Mouse (Mus musculus): ENCODE measurements around the gene Pam16. TPM values are rescaled to one million over a fixed set of nuclear protein-coding genes. Genes with fewer than 3 reads are reported as not detected.
A peak's percentile ranks its signal among the peaks of the same experiment; 100 is the strongest.

The Pam16 gene
- polyA plus RNA-seq, 1 experiment from 2014 or later, result 83.1 TPM

GRCm38 (mm10) chr16:4629950-4630349 is 5.2 kb upstream of the Pam16 start:
- Histone ChIP-seq H3K4me3 (no peak overlapping the region), H3K27me3 (no peaks in the 10 kb centered on the region), H3K36me3 (peaks cover 21% of the 10 kb centered on the region), H3K9ac (no peak overlapping the region), H3K9me3 (no peaks in the 10 kb centered on the region), H3K4me1 (peaks cover 12% of the 10 kb centered on the region), H3K4me2 (no peak overlapping the region), H3K27ac (no peak overlapping the region)
- no peak for ATAC-seq (ENCODE audit: insufficient number of reproducible peaks, low FRiP score, low TSS enrichment, low read depth)
- WGBS, result 22% methylated on average over 6 of the region's 6 CpGs

- H3K4me3 ChIP-seq, result no peak overlapping the region
- no peak overlapping the region for H3K4me2 ChIP-seq
- peaks cover 16% of the 10 kb centered on the region for H3K4me1 ChIP-seq
- peaks cover 18% of the 10 kb centered on the region for H3K36me3 ChIP-seq
- H3K27me3 ChIP-seq, result no peaks in the 10 kb centered on the region
- 84% methylated on average over 9 of the region's 9 CpGs for WGBS
- H3K9ac ChIP-seq, result no peak overlapping the region
- no peak overlapping the region for H3K27ac ChIP-seq
- ATAC-seq (ENCODE audit: insufficient number of reproducible peaks, low FRiP score, low TSS enrichment, low read depth), result no peak
- no peaks in the 10 kb centered on the region for H3K9me3 ChIP-seq
Measured at GRCm38 (mm10) chr16:4628898-4629419, 4.2 kb upstream of the Pam16 start.

GRCm38 (mm10) chr16:4627105-4627504 is 2.3 kb upstream of the Pam16 start:
- no peak overlapping the region for H3K4me3 ChIP-seq
- no peaks in the 10 kb centered on the region for H3K9me3 ChIP-seq
- WGBS, result 80% methylated on average over 6 of the region's 6 CpGs
- peaks cover 22% of the 10 kb centered on the region for H3K4me1 ChIP-seq
- H3K27me3 ChIP-seq, result no peaks in the 10 kb centered on the region
- no peak overlapping the region for H3K9ac ChIP-seq
- no peak for ATAC-seq (ENCODE audit: insufficient number of reproducible peaks, low FRiP score, low TSS enrichment, low read depth)
- no peak overlapping the region for H3K27ac ChIP-seq
- H3K4me2 ChIP-seq, result no peak overlapping the region
- peaks cover 11% of the 10 kb centered on the region for H3K36me3 ChIP-seq

GRCm38 (mm10) chr16:4624074-4624473 is 714 bp downstream of the Pam16 start:
- H3K36me3 ChIP-seq, result peaks cover 8% of the 10 kb centered on the region
- H3K27me3 ChIP-seq, result no peaks in the 10 kb centered on the region
- H3K4me3 ChIP-seq, result peak overlapping the region; percentile 63
- H3K9me3 ChIP-seq, result no peaks in the 10 kb centered on the region
- 16% methylated on average over 9 of the region's 9 CpGs for WGBS
- H3K27ac ChIP-seq, result peak overlapping the region; percentile 87
- peak overlapping the region; percentile 65 for H3K9ac ChIP-seq
- peak overlapping the region; percentile 58 for H3K4me2 ChIP-seq
- ATAC-seq (ENCODE audit: insufficient number of reproducible peaks, low FRiP score, low TSS enrichment, low read depth), result no peak
- H3K4me1 ChIP-seq, result peaks cover 28% of the 10 kb centered on the region

GRCm38 (mm10) chr16:4616829-4617228 is 8.0 kb downstream of the Pam16 start:
- Histone ChIP-seq H3K4me2 (no peak overlapping the region), H3K4me1 (peaks cover 7% of the 10 kb centered on the region; the same call in 1 of the 2 replicates), H3K27ac (no peak overlapping the region; the same call in 1 of the 2 replicates), H3K4me3 (no peak overlapping the region), H3K9me3 (no peaks in the 10 kb centered on the region), H3K27me3 (no peaks in the 10 kb centered on the region), H3K36me3 (peaks cover 62% of the 10 kb centered on the region), H3K9ac (no peak overlapping the region)
- 76% methylated on average over 4 of the region's 4 CpGs for WGBS
- ATAC-seq (ENCODE audit: insufficient number of reproducible peaks, low FRiP score, low TSS enrichment, low read depth), result no peak

GRCm38 (mm10) chr16:4615297-4615696 is 9.5 kb downstream of the Pam16 start:
- no peaks in the 10 kb centered on the region for H3K9me3 ChIP-seq
- H3K27ac ChIP-seq, result no peak overlapping the region
- no peak for ATAC-seq (ENCODE audit: insufficient number of reproducible peaks, low FRiP score, low TSS enrichment, low read depth)
- H3K4me2 ChIP-seq, result no peak overlapping the region
- H3K27me3 ChIP-seq, result no peaks in the 10 kb centered on the region
- 70% methylated on average over 1 of the region's 1 CpGs for WGBS
- H3K9ac ChIP-seq, result no peak overlapping the region
- H3K4me3 ChIP-seq, result no peak overlapping the region
- peaks cover 6% of the 10 kb centered on the region; the same call in 1 of the 2 replicates for H3K4me1 ChIP-seq
- H3K36me3 ChIP-seq, result peaks cover 76% of the 10 kb centered on the region

- Histone ChIP-seq H3K9me3 (no peaks in the 10 kb centered on the region), H3K9ac (no peak overlapping the region), H3K4me3 (no peak overlapping the region), H3K4me1 (no peaks in the 10 kb centered on the region), H3K4me2 (no peak overlapping the region), H3K27ac (no peak overlapping the region; the same call in 1 of the 2 replicates), H3K36me3 (peaks cover 83% of the 10 kb centered on the region), H3K27me3 (no peaks in the 10 kb centered on the region)
- ATAC-seq (ENCODE audit: insufficient number of reproducible peaks, low FRiP score, low TSS enrichment, low read depth), result no peak
- 88% methylated on average over 3 of the region's 3 CpGs for WGBS
Measured at GRCm38 (mm10) chr16:4614639-4615038, 10.1 kb downstream of the Pam16 start.

GRCm38 (mm10) chr16:4613736-4614135 is 11.1 kb downstream of the Pam16 start:
- Histone ChIP-seq H3K4me3 (no peak overlapping the region), H3K27me3 (no peaks in the 10 kb centered on the region), H3K9ac (no peak overlapping the region), H3K27ac (no peak overlapping the region), H3K36me3 (peaks cover 86% of the 10 kb centered on the region), H3K9me3 (no peaks in the 10 kb centered on the region), H3K4me2 (no peak overlapping the region), H3K4me1 (peaks cover 1% of the 10 kb centered on the region)
- no peak for ATAC-seq (ENCODE audit: insufficient number of reproducible peaks, low FRiP score, low TSS enrichment, low read depth)
- WGBS, result 94% methylated on average over 9 of the region's 9 CpGs

- Histone ChIP-seq H3K9me3 (no peaks in the 10 kb centered on the region), H3K36me3 (peaks cover 74% of the 10 kb centered on the region), H3K4me3 (no peak overlapping the region), H3K9ac (no peak overlapping the region), H3K27me3 (no peaks in the 10 kb centered on the region), H3K4me1 (peaks cover 22% of the 10 kb centered on the region), H3K4me2 (no peak overlapping the region), H3K27ac (no peak overlapping the region)
- ATAC-seq (ENCODE audit: insufficient number of reproducible peaks, low FRiP score, low TSS enrichment, low read depth), result no peak
- WGBS, result 88% methylated on average over 7 of the region's 7 CpGs
Measured at GRCm38 (mm10) chr16:4611676-4612075, 13.1 kb downstream of the Pam16 start.

GRCm38 (mm10) chr16:4611193-4611592 is 13.6 kb downstream of the Pam16 start:
- no peak for ATAC-seq (ENCODE audit: insufficient number of reproducible peaks, low FRiP score, low TSS enrichment, low read depth)
- no peak overlapping the region for H3K4me3 ChIP-seq

GRCm38 (mm10) chr16:4608532-4609059 is 16.2 kb downstream of the Pam16 start:
- 76% methylated on average over 19 of the region's 19 CpGs for WGBS
- no peak overlapping the region for H3K4me2 ChIP-seq

More at GRCm38 (mm10) chr16:4611193-4611592, 13.6 kb downstream of the Pam16 start:
- Histone ChIP-seq H3K36me3 (peaks cover 72% of the 10 kb centered on the region), H3K9ac (no peak overlapping the region), H3K27me3 (no peaks in the 10 kb centered on the region), H3K4me1 (peaks cover 26% of the 10 kb centered on the region), H3K9me3 (no peaks in the 10 kb centered on the region), H3K27ac (no peak overlapping the region), H3K4me2 (no peak overlapping the region)
- WGBS, result 91% methylated on average over 5 of the region's 5 CpGs

GRCm38 (mm10) chr16:4607818-4608531 is 16.8 kb downstream of the Pam16 start:
- peaks cover 39% of the 10 kb centered on the region for H3K36me3 ChIP-seq
- no peak overlapping the region for H3K4me2 ChIP-seq
- H3K9ac ChIP-seq, result 0 out of 2 replicates have a peak overlapping the region, but pooled peaks have one; percentile 4
- peaks cover 59% of the 10 kb centered on the region for H3K4me1 ChIP-seq
- no peaks in the 10 kb centered on the region for H3K27me3 ChIP-seq
- peak overlapping the region; percentile 71 for H3K27ac ChIP-seq
- 35% methylated on average over 9 of the region's 9 CpGs for WGBS
- H3K9me3 ChIP-seq, result no peaks in the 10 kb centered on the region
- H3K4me3 ChIP-seq, result no peak overlapping the region
- no peak; the same call in 1 of the 2 replicates for ATAC-seq (ENCODE audit: insufficient number of reproducible peaks, low FRiP score, low TSS enrichment, low read depth)

More at GRCm38 (mm10) chr16:4608532-4609059, 16.2 kb downstream of the Pam16 start:
- Histone ChIP-seq H3K4me1 (peaks cover 52% of the 10 kb centered on the region), H3K9ac (no peak overlapping the region), H3K9me3 (no peaks in the 10 kb centered on the region), H3K36me3 (peaks cover 46% of the 10 kb centered on the region), H3K27ac (peak overlapping the region; percentile 71; the same call in 1 of the 2 replicates), H3K27me3 (no peaks in the 10 kb centered on the region), H3K4me3 (no peak overlapping the region)
- no peak for ATAC-seq (ENCODE audit: insufficient number of reproducible peaks, low FRiP score, low TSS enrichment, low read depth)

Data from limb, embryonic 15.5 days (tissue).